Mouse (Mus musculus): Measurements from ENCODE around the gene Rtkn.

GRCm38 (mm10) chr6:83138056-83138455 is 2.8 kb downstream of the Rtkn start:
- TF ChIP-seq CTCF (IDR thresholded peaks at IDR 0.05; ENCODE audit: low read depth, low read length) = no peak
- no peak for TF ChIP-seq POLR2A (IDR thresholded peaks at IDR 0.05; ENCODE audit: extremely low read depth, insufficient read depth, low read length)

Measured in liver, adult 2 months (tissue).